Mouse (Mus musculus) lung, postnatal 0 days (tissue): ENCODE results near the gene Pla2g2d. TPM values are rescaled to one million over a fixed set of nuclear protein-coding genes. Genes with fewer than 3 reads are reported as not detected.

Experiments
- ATAC-seq: fragments of 200-750 bp; cut with Nextera tagmentation; 2 replicates; pipeline ENCODE4 v1.8.0; 2017; ENCODE audit warnings: moderate library complexity
- DNase-seq: peaks from one replicate; pipeline ENCODE4 v3.0.0-alpha.2; 2016; ENCODE audit warnings: low spot score
- H3K27ac ChIP-seq: fragments of 300-500 bp; sonication (generic); 2 replicates; pipeline ENCODE4 v1.5.1; 2014; ENCODE audit warnings: antibody characterized with exemption, mild to moderate bottlenecking, low read length, mixed read lengths
- H3K27me3 ChIP-seq: fragments of 300-500 bp; sonication (generic); replicated peaks from 2 replicates; pipeline ENCODE4 v1.6.1; 2014; ENCODE audit warnings: low read length, mixed read lengths; ENCODE audit not compliant: insufficient read depth
- H3K36me3 ChIP-seq: fragments of 300-500 bp; sonication (generic); 2 replicates; pipeline ENCODE4 v1.6.1; 2014; ENCODE audit warnings: low read length, mixed read lengths; ENCODE audit not compliant: insufficient read depth
- H3K4me1 ChIP-seq: fragments of 300-500 bp; sonication (generic); 2 replicates; pipeline ENCODE4 v1.6.1; 2014; ENCODE audit warnings: antibody characterized with exemption, low read depth, low read length, mixed read lengths; ENCODE audit not compliant: insufficient read depth
- H3K4me2 ChIP-seq: fragments of 300-500 bp; sonication (generic); replicated peaks from 2 replicates; pipeline ENCODE4 v1.6.1; 2014; ENCODE audit warnings: low read depth, mild to moderate bottlenecking, low read length, moderate library complexity, mixed read lengths
- H3K4me3 ChIP-seq: fragments of 300-500 bp; sonication (generic); 2 replicates; pipeline ENCODE4 v1.5.1; 2014; ENCODE audit warnings: low read depth, low read length
- H3K9ac ChIP-seq: fragments of 300-500 bp; sonication (generic); replicated peaks from 2 replicates; pipeline ENCODE4 v1.6.1; 2014; ENCODE audit warnings: low read depth, mild to moderate bottlenecking
- H3K9me3 ChIP-seq: fragments of 300-500 bp; sonication (generic); 2 replicates; pipeline ENCODE4 v1.6.1; 2016; ENCODE audit warnings: low read length, mixed read lengths
- CTCF ChIP-seq: IDR thresholded peaks from 2 replicates; pipeline ENCODE4 v1.5.1; 2016; ENCODE audit warnings: antibody characterized with exemption, mild to moderate bottlenecking
- EP300 ChIP-seq: IDR thresholded peaks from 2 replicates; pipeline ENCODE4 v1.6.1; 2016; ENCODE audit warnings: antibody characterized with exemption, mild to moderate bottlenecking, control low read depth
- WGBS: fragments of 180-500 bp; shearing (Covaris S2); extraction: QIAGEN DNeasy Blood & Tissue Kit; methylation state at CpG from one replicate; pipeline ENCODE4 v1.1.7; 2014; 5-methylcytosine and 5-hydroxymethylcytosine counted together
- polyA plus RNA-seq: library from polyadenylated mRNA; unstranded; fragments of >200 nt; fragmentation: Nextera tagmentation; extraction: Ambion mirVana; gene quantifications from 2 replicates; pipeline ENCODE4 v1.2.1, GENCODE M21; 2015

Pla2g2d gene
- polyA plus RNA-seq, 1 experiment from 2014 or later: not detected

DNA sequence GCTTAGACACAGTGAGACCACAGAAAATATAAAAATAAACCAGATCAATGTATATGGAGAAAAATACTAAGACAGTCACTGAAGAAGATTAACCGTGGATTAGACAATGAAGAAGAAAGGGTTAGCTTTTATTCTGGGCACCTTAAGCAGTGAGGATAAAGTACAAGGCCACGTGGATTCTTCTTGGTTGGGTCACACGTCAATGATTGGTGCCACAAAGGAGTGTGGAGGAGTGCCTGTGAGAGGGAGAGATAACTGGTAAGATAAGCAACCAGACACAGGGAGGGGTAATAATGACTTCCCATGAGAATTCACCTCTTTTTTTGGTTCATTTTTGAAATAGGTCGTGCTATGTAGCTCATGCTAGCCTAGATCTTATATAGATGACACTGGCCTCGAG lies 3.1 kb upstream of the Pla2g2d start:
- Histone ChIP-seq H3K36me3 (no peaks in the 10 kb centered on the region), H3K9ac (no peak overlapping the region), H3K4me3 (no peak overlapping the region), H3K4me1 (no peaks in the 10 kb centered on the region), H3K27ac (no peak overlapping the region), H3K27me3 (no peaks in the 10 kb centered on the region), H3K4me2 (no peak overlapping the region), H3K9me3 (no peaks in the 10 kb centered on the region)
- DNase-seq (no peak), ATAC-seq (no peak)
- TF ChIP-seq EP300: no peak
- no peak for TF ChIP-seq CTCF
- WGBS: 66% methylated on average over 5 of the region's 5 CpGs

DNA sequence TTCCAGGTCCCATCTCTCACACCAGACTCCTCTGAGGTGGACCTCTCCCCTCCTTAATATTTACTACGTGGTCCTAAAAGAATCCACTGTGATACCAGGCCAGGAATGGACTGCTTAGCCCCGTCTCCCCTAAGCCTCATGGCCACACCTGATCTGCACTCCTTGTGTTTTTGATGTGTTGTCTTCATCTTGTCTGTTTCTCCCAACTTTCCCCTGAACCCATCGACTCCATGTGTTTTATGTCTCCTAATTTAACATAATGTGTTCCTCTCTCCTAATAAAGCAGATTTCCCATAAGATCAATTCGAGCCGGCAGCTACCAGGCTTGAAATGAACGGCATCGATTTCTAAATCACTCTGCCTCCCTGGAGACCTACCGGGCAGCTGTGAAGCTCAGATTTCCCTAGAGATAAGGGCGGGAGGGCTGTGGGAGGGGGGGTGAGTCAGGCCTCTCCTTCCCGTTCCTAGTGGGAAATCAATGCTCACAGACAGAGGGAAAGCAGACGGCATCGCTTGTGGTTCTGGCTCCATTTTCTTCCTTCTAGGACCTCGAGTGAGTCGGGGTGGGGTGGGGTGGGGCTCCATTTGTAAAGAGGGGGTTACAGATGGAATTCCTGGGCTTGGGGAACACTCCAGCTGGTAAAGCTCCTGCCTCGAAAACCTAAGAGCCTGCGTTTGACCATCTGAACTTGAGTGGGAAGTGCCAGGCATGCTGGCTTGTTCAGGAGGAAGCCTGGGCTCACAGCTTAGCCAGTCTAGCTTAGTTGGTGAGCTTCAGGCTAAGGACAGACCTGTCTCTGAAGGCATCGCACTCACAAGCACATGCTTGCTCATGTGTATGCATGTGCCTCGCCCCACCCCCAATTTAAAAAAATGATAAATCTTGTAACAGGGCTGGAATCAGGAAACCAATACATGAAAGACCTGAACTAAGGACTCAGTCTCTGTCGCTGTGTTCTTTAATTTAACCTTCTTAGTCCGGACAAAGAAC lies 2.2 kb downstream of the Pla2g2d start:
- 36% methylated on average over 20 of the region's 20 CpGs for WGBS
- Histone ChIP-seq H3K36me3 (no peaks in the 10 kb centered on the region), H3K4me2 (no peak overlapping the region), H3K27ac (no peak overlapping the region), H3K27me3 (no peaks in the 10 kb centered on the region), H3K9ac (no peak overlapping the region), H3K9me3 (no peaks in the 10 kb centered on the region), H3K4me3 (no peak overlapping the region), H3K4me1 (no peaks in the 10 kb centered on the region)
- DNase-seq (peak; percentile 16), ATAC-seq (no peak)
- no peak for TF ChIP-seq EP300
- no peak for TF ChIP-seq CTCF

DNA sequence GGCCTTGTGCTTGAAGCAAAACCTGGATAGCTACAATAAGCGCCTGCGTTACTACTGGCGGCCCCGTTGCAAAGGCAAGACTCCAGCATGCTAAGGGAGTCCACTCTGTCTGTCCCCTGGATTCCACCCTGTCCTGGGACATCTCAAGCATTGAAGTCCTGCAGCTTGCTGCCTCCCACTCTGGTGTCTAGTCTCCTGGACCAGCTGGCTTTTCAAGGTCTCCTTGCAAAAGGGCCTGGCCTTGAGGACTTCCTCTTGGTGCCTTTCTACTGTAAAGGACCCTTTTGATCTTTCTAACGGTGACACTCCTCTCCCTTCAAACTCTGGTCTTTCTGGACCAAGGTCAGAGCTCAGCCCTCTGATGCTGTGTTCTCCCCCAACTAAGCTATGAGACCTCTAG lies 4.8 kb downstream of the Pla2g2d start:
- Histone ChIP-seq H3K9me3 (no peaks in the 10 kb centered on the region), H3K4me3 (no peak overlapping the region), H3K36me3 (no peaks in the 10 kb centered on the region), H3K4me1 (peaks cover 4% of the 10 kb centered on the region; the same call in 1 of the 2 replicates), H3K27ac (no peak overlapping the region), H3K9ac (no peak overlapping the region), H3K4me2 (no peak overlapping the region), H3K27me3 (no peaks in the 10 kb centered on the region)
- WGBS: 81% methylated on average over 5 of the region's 5 CpGs
- no peak for ATAC-seq
- TF ChIP-seq CTCF (no peak), EP300 (no peak)
- DNase-seq: no peak

DNA sequence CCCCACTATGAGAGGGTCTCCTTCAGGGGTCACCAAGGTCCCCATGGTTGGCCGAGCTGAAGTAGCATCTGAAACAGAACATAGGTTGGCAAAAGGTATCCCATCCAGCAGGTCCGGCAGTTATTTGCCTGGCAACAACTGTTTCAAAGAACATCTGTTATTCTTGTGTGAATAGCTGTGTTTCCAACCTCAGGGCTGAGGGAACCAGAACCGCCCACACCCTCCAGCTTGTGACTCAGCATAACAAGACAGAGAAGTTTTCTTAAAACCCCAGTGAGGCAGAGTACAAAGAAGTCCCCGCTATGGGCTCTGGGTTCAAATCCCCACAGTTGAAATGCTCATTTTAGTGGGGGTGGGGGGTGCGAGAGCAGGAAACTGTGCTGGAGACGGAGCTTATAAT lies 6.6 kb downstream of the Pla2g2d start:
- Histone ChIP-seq H3K4me3 (no peak overlapping the region), H3K4me1 (peaks cover 4% of the 10 kb centered on the region; the same call in 1 of the 2 replicates), H3K27me3 (no peaks in the 10 kb centered on the region), H3K4me2 (no peak overlapping the region), H3K9me3 (no peaks in the 10 kb centered on the region), H3K27ac (no peak overlapping the region), H3K36me3 (no peaks in the 10 kb centered on the region), H3K9ac (no peak overlapping the region)
- DNase-seq: no peak
- WGBS: 77% methylated on average over 6 of the region's 6 CpGs
- no peak for TF ChIP-seq CTCF
- no peak for ATAC-seq

DNA sequence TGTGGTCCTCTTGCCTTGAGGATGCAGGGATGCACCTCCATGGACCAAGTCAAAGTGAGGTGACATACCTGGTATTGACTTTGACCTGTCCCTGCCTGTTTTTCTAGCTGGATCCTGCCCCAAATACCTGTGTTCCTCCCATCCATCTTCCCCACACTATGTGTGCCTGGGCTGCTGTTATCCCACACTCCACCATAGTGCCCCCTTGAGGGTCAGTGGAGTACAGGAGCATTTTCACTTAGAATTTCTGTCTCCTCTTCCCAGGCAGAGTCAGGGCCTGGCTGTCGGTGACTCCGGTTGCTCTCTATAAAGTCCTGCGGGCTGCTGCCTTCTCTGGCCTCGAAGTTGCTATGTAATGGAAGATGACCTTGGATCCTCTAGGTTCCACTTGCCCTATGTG lies 10.2 kb downstream of the Pla2g2d start:
- Histone ChIP-seq H3K9ac (no peak overlapping the region), H3K9me3 (no peaks in the 10 kb centered on the region), H3K27me3 (no peaks in the 10 kb centered on the region), H3K36me3 (no peaks in the 10 kb centered on the region), H3K4me3 (no peak overlapping the region), H3K4me1 (peaks cover 4% of the 10 kb centered on the region; the same call in 1 of the 2 replicates), H3K27ac (no peak overlapping the region), H3K4me2 (no peak overlapping the region)
- DNase-seq (no peak), ATAC-seq (no peak)
- TF ChIP-seq EP300 (no peak), CTCF (peak; percentile 49)
- 63% methylated on average over 4 of the region's 4 CpGs for WGBS

DNA sequence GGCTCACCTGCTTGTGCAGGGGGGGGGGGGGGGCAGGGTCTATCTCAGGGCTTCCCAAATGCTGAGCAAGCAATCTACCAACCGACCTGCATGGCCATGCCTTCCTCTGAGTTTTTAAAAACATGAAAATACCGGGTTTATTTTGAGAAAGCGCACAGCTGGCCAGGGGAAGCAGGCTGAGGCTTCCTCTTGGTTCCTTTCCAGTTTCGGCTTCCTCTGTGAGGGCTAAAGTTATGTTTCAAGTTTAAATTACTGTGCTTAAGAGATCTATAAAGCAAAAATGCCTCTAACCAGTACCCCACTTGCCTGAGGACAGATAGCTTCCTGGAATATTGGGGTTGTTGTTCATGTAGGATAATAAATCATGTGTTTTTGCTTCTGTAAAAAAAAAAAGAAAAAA lies 10.6 kb downstream of the Pla2g2d start:
- H3K4me1 ChIP-seq: peaks cover 4% of the 10 kb centered on the region; the same call in 1 of the 2 replicates
- no peak for ATAC-seq
- DNase-seq: no peak
- no peak overlapping the region for H3K27ac ChIP-seq
- H3K9me3 ChIP-seq: no peaks in the 10 kb centered on the region
- H3K36me3 ChIP-seq: no peaks in the 10 kb centered on the region
- 27% methylated on average over 4 of the region's 4 CpGs for WGBS
- H3K4me2 ChIP-seq: no peak overlapping the region
- no peak overlapping the region for H3K4me3 ChIP-seq
- TF ChIP-seq CTCF (no peak), EP300 (no peak)
- H3K27me3 ChIP-seq: no peaks in the 10 kb centered on the region
- H3K9ac ChIP-seq: no peak overlapping the region
